Mouse (Mus musculus) intestine, postnatal 0 days (tissue): ENCODE measurements around the gene Ubac2. TPM values are rescaled to one million over a fixed set of nuclear protein-coding genes. Genes with fewer than 3 reads are reported as not detected.

Source experiments
- ATAC-seq: fragments of 200-750 bp; cut with Nextera tagmentation; 2 replicates; pipeline ENCODE4 v1.8.0; 2017; ENCODE audit warnings: mild to moderate bottlenecking, moderate TSS enrichment, moderate library complexity
- H3K27ac ChIP-seq: fragments of 300-500 bp; sonication (generic); 2 replicates; pipeline ENCODE4 v1.5.1; 2014; ENCODE audit warnings: mild to moderate bottlenecking, low read depth, low read length, moderate library complexity
- H3K27me3 ChIP-seq: fragments of 300-500 bp; sonication (generic); replicated peaks from 2 replicates; pipeline ENCODE4 v1.6.1; 2014; ENCODE audit warnings: low read length, mixed read lengths; ENCODE audit not compliant: control insufficient read depth, insufficient read depth
- H3K36me3 ChIP-seq: fragments of 300-500 bp; sonication (generic); 2 replicates; pipeline ENCODE4 v1.6.1; 2014; ENCODE audit warnings: mild to moderate bottlenecking, moderate library complexity; ENCODE audit not compliant: control insufficient read depth, insufficient read depth
- H3K4me1 ChIP-seq: fragments of 300-500 bp; sonication (generic); replicated peaks from 2 replicates; pipeline ENCODE4 v1.6.1; 2014; ENCODE audit warnings: antibody characterized with exemption, low read length, mixed read lengths; ENCODE audit not compliant: control insufficient read depth, insufficient read depth
- H3K4me2 ChIP-seq: fragments of 300-500 bp; sonication (generic); replicated peaks from 2 replicates; pipeline ENCODE4 v1.6.1; 2014; ENCODE audit warnings: low read depth, mild to moderate bottlenecking, moderate library complexity
- H3K4me3 ChIP-seq: fragments of 300-500 bp; sonication (generic); 2 replicates; pipeline ENCODE4 v1.5.1; 2014; ENCODE audit warnings: low read depth, low read length
- H3K9ac ChIP-seq: fragments of 300-500 bp; sonication (generic); 2 replicates; pipeline ENCODE4 v1.6.1; 2014; ENCODE audit warnings: mild to moderate bottlenecking, low read depth, low read length
- H3K9me3 ChIP-seq: fragments of 300-500 bp; sonication (generic); 2 replicates; pipeline ENCODE4 v1.6.1; 2016; ENCODE audit warnings: mixed run types; ENCODE audit not compliant: control insufficient read depth
- CTCF ChIP-seq: sonication (generic); IDR thresholded peaks from 2 replicates; pipeline ENCODE4 v1.5.1; 2016; ENCODE audit warnings: low read depth, mild to moderate bottlenecking, control low read depth, antibody characterized with exemption, moderate library complexity
- WGBS: fragments of 180-500 bp; shearing (Covaris S2); extraction: QIAGEN DNeasy Blood & Tissue Kit; methylation state at CpG from one replicate; pipeline ENCODE4 v1.1.7; 2014; 5-methylcytosine and 5-hydroxymethylcytosine counted together
- polyA plus RNA-seq: library from polyadenylated mRNA; unstranded; fragments of >200 nt; fragmentation: Nextera tagmentation; extraction: Ambion mirVana; gene quantifications from 2 replicates; pipeline ENCODE4 v1.2.1, GENCODE M21; 2015

Ubac2 gene
- polyA plus RNA-seq, 1 experiment from 2014 or later: 39.2 TPM

GRCm38 (mm10) chr14:121906341-121906991 lies 28.0 kb downstream of the Ubac2 start:
- no peak for ATAC-seq
- H3K4me3 ChIP-seq: no peak overlapping the region
- no peak overlapping the region for H3K27ac ChIP-seq
- no peaks in the 10 kb centered on the region for H3K4me1 ChIP-seq
- 84% methylated on average over 8 of the region's 8 CpGs for WGBS
- H3K9me3 ChIP-seq: no peaks in the 10 kb centered on the region
- no peak for TF ChIP-seq CTCF
- peaks cover 40% of the 10 kb centered on the region for H3K36me3 ChIP-seq
- H3K27me3 ChIP-seq: no peaks in the 10 kb centered on the region
- H3K9ac ChIP-seq: no peak overlapping the region
- no peak overlapping the region for H3K4me2 ChIP-seq

- no peak overlapping the region for H3K27ac ChIP-seq
- peaks cover 40% of the 10 kb centered on the region for H3K36me3 ChIP-seq
- H3K9me3 ChIP-seq: no peaks in the 10 kb centered on the region
- WGBS: 81% methylated on average over 11 of the region's 11 CpGs
- H3K4me1 ChIP-seq: no peaks in the 10 kb centered on the region
- no peak overlapping the region for H3K9ac ChIP-seq
- H3K4me2 ChIP-seq: no peak overlapping the region
- H3K27me3 ChIP-seq: no peaks in the 10 kb centered on the region
- no peak overlapping the region for H3K4me3 ChIP-seq
- TF ChIP-seq CTCF: no peak
- no peak for ATAC-seq
Measured at GRCm38 (mm10) chr14:121906992-121907681, 28.7 kb downstream of the Ubac2 start.

- WGBS: 91% methylated on average over 6 of the region's 6 CpGs
- Histone ChIP-seq H3K9me3 (no peaks in the 10 kb centered on the region), H3K27me3 (no peaks in the 10 kb centered on the region), H3K4me1 (no peaks in the 10 kb centered on the region), H3K4me3 (no peak overlapping the region), H3K9ac (no peak overlapping the region), H3K36me3 (peaks cover 43% of the 10 kb centered on the region), H3K27ac (no peak overlapping the region), H3K4me2 (no peak overlapping the region)
- ATAC-seq: no peak
- no peak for TF ChIP-seq CTCF
Measured at GRCm38 (mm10) chr14:121909868-121910267, 31.4 kb downstream of the Ubac2 start.

- Histone ChIP-seq H3K9me3 (no peaks in the 10 kb centered on the region), H3K4me1 (no peaks in the 10 kb centered on the region), H3K9ac (no peak overlapping the region), H3K4me2 (no peak overlapping the region), H3K36me3 (peaks cover 32% of the 10 kb centered on the region), H3K27me3 (no peaks in the 10 kb centered on the region), H3K27ac (no peak overlapping the region), H3K4me3 (no peak overlapping the region)
- 94% methylated on average over 7 of the region's 7 CpGs for WGBS
- no peak for ATAC-seq
- TF ChIP-seq CTCF: no peak
Measured at GRCm38 (mm10) chr14:121912501-121912900, 34.1 kb downstream of the Ubac2 start.

- H3K9ac ChIP-seq: no peak overlapping the region
Measured at GRCm38 (mm10) chr14:121915143-121915542, 36.7 kb downstream of the Ubac2 start.

GRCm38 (mm10) chr14:121915621-121916020 lies 37.2 kb downstream of the Ubac2 start, which contains the start of gene Gpr18:
Gene Gpr18, minus strand, starts transcription at chr14:121915781.
- TF ChIP-seq CTCF: no peak
- Histone ChIP-seq H3K4me3 (no peak within 1 kb of the TSS), H3K36me3 (0 out of 2 replicates have a peak, but pooled peaks cover 5% of the 10 kb centered on the region), H3K9ac (no peak within 1 kb of the TSS), H3K4me1 (no peaks in the 10 kb centered on the region), H3K4me2 (no peak within 1 kb of the TSS), H3K9me3 (no peaks in the 10 kb centered on the region), H3K27me3 (no peaks in the 10 kb centered on the region), H3K27ac (no peak within 1 kb of the TSS)
- 68% methylated on average over 8 of the region's 8 CpGs for WGBS
- ATAC-seq: no peak

More at GRCm38 (mm10) chr14:121915143-121915542, 36.7 kb downstream of the Ubac2 start:
- Histone ChIP-seq H3K27me3 (no peaks in the 10 kb centered on the region), H3K4me1 (no peaks in the 10 kb centered on the region), H3K9me3 (no peaks in the 10 kb centered on the region), H3K36me3 (peaks cover 10% of the 10 kb centered on the region; the same call in 1 of the 2 replicates), H3K4me2 (no peak overlapping the region), H3K4me3 (no peak overlapping the region), H3K27ac (no peak overlapping the region)
- no peak for TF ChIP-seq CTCF
- no peak for ATAC-seq
- 86% methylated on average over 5 of the region's 5 CpGs for WGBS
